Mouse (Mus musculus) heart, adult 2 months (tissue): Measurements from ENCODE around the gene Nf2. TPM values are rescaled to one million over a fixed set of nuclear protein-coding genes. Genes with fewer than 3 reads are reported as not detected.

Experiments
- DNase-seq, 2 experiments: peaks; one replicate each; pipeline ENCODE4 v3.0.0; 2021
- H3K27ac ChIP-seq: fragments of 200-600 bp; 2 replicates; pipeline ENCODE4 v1.8.1; 2022
- H3K27me3 ChIP-seq: fragments of 200-500 bp; 2 replicates; pipeline ENCODE4 v1.6.1; 2012; ENCODE audit warnings: mild to moderate bottlenecking, low read length, inconsistent platforms, mixed read lengths; ENCODE audit not compliant: control insufficient read depth, insufficient read depth
- H3K36me3 ChIP-seq: fragments of 200-500 bp; 2 replicates; pipeline ENCODE4 v1.6.1; 2012; ENCODE audit warnings: low read length, inconsistent platforms; ENCODE audit not compliant: control insufficient read depth, insufficient read depth
- H3K4me1 ChIP-seq: fragments of 200-500 bp; 2 replicates; pipeline ENCODE4 v1.6.1; 2011; ENCODE audit warnings: low read length; ENCODE audit not compliant: control insufficient read depth, insufficient read depth
- H3K4me3 ChIP-seq: fragments of 200-600 bp; 2 replicates; pipeline ENCODE4 v1.8.1; 2022
- H3K79me2 ChIP-seq: fragments of 200-500 bp; replicated peaks from 2 replicates; pipeline ENCODE4 v1.6.1; 2012; ENCODE audit warnings: mild to moderate bottlenecking, inconsistent platforms, low read length, moderate library complexity, mixed read lengths; ENCODE audit not compliant: control insufficient read depth, insufficient read depth
- H3K9ac ChIP-seq: fragments of 200-500 bp; 2 replicates; pipeline ENCODE4 v1.6.1; 2012; ENCODE audit warnings: low read depth, mild to moderate bottlenecking, control low read depth, inconsistent platforms, low read length, mixed read lengths
- CTCF ChIP-seq: fragments of 200-600 bp; IDR thresholded peaks from 2 replicates; pipeline ENCODE4 v1.8.1; 2022; ENCODE audit warnings: antibody characterized with exemption, mild to moderate bottlenecking, moderate library complexity
- EP300 ChIP-seq: fragments of 200-500 bp; IDR thresholded peaks from 2 replicates; pipeline ENCODE4 v1.6.1; 2011; ENCODE audit warnings: low read depth, low read length, control low read depth; ENCODE audit not compliant: insufficient read depth
- POLR2A ChIP-seq: fragments of 200-500 bp; IDR thresholded peaks from 2 replicates; pipeline ENCODE4 v1.6.1; 2011; ENCODE audit warnings: mild to moderate bottlenecking, low read depth, low read length, control low read depth; ENCODE audit not compliant: insufficient read depth
- WGBS: fragments of 180-500 bp; shearing (Covaris S2); methylation state at CpG from one replicate; pipeline ENCODE4 v1.1.7; 2018; 5-methylcytosine and 5-hydroxymethylcytosine counted together
- intact Hi-C: fragments of 180-260 bp; cut with DNase I; formaldehyde crosslinking; loops from one replicate; pipeline ENCODE4 v1.15.1; 2025
- polyA plus RNA-seq: library from polyadenylated mRNA; depleted of rRNA; stranded (reverse); fragments of >200 nt; gene quantifications from 2 replicates; pipeline ENCODE4 v1.2.3, GENCODE M21; 2012
- total RNA-seq, 2 experiments: library from RNA; stranded (reverse); gene quantifications; 2 replicates each; pipeline ENCODE4 v1.2.3; 2021

Nf2 gene
- total and polyA plus RNA-seq, 3 experiments, result 57.1 to 85.0 (median 77.1) TPM

GRCm38 (mm10) chr11:4730913-4731312 is 118.4 kb downstream of the Nf2 start:
- 87% methylated on average over 5 of the region's 5 CpGs for WGBS
- intact Hi-C loops, result no loop called here
- Histone ChIP-seq H3K79me2 (no peaks in the 10 kb centered on the region), H3K4me3 (no peak overlapping the region), H3K4me1 (no peaks in the 10 kb centered on the region), H3K36me3 (no peaks in the 10 kb centered on the region), H3K9ac (no peak overlapping the region), H3K27ac (no peak overlapping the region), H3K27me3 (no peaks in the 10 kb centered on the region)
- TF ChIP-seq CTCF (no peak), POLR2A (no peak), EP300 (no peak)
- DNase-seq, result no peak

- Histone ChIP-seq H3K27ac (no peak overlapping the region), H3K79me2 (no peaks in the 10 kb centered on the region), H3K4me1 (no peaks in the 10 kb centered on the region), H3K9ac (no peak overlapping the region), H3K36me3 (no peaks in the 10 kb centered on the region), H3K27me3 (no peaks in the 10 kb centered on the region), H3K4me3 (no peak overlapping the region)
- intact Hi-C loops, result no loop called here
- no peak for DNase-seq
- TF ChIP-seq CTCF, result no peak
- TF ChIP-seq POLR2A, result no peak
- TF ChIP-seq EP300, result no peak
- 88% methylated on average over 6 of the region's 6 CpGs for WGBS
Observed at GRCm38 (mm10) chr11:4730096-4730495, 119.2 kb downstream of the Nf2 start.

- H3K4me3 ChIP-seq, result no peak overlapping the region
- TF ChIP-seq CTCF, result no peak
- TF ChIP-seq EP300, result no peak
- no peak for TF ChIP-seq POLR2A
- H3K9ac ChIP-seq, result no peak overlapping the region
- H3K4me1 ChIP-seq, result no peaks in the 10 kb centered on the region
- H3K79me2 ChIP-seq, result no peaks in the 10 kb centered on the region
- H3K27me3 ChIP-seq, result no peaks in the 10 kb centered on the region
- no peak for DNase-seq
- H3K36me3 ChIP-seq, result no peaks in the 10 kb centered on the region
- intact Hi-C loops, result no loop called here
- H3K27ac ChIP-seq, result no peak overlapping the region
- 33% methylated on average over 12 of the region's 12 CpGs for WGBS
Observed at GRCm38 (mm10) chr11:4729603-4730002, 119.7 kb downstream of the Nf2 start.

GRCm38 (mm10) chr11:4721728-4722127 is 127.6 kb downstream of the Nf2 start:
- Histone ChIP-seq H3K9ac (no peak overlapping the region), H3K4me3 (no peak overlapping the region), H3K27me3 (no peaks in the 10 kb centered on the region), H3K36me3 (no peaks in the 10 kb centered on the region), H3K4me1 (peaks cover 8% of the 10 kb centered on the region; the same call in 1 of the 2 replicates), H3K79me2 (no peaks in the 10 kb centered on the region), H3K27ac (no peak overlapping the region)
- WGBS, result 90% methylated on average over 8 of the region's 8 CpGs
- no peak for DNase-seq
- TF ChIP-seq POLR2A (no peak), EP300 (no peak), CTCF (no peak)
- intact Hi-C loops, result no loop called here

GRCm38 (mm10) chr11:4720900-4721580 is 128.3 kb downstream of the Nf2 start:
- no peak overlapping the region for H3K27ac ChIP-seq
- TF ChIP-seq CTCF (no peak), POLR2A (no peak), EP300 (no peak)
- intact Hi-C loops, result no loop called here
- H3K36me3 ChIP-seq, result no peaks in the 10 kb centered on the region
- H3K79me2 ChIP-seq, result no peaks in the 10 kb centered on the region
- no peak for DNase-seq
- no peaks in the 10 kb centered on the region for H3K27me3 ChIP-seq
- H3K4me3 ChIP-seq, result no peak overlapping the region
- WGBS, result 72% methylated on average over 7 of the region's 7 CpGs
- peaks cover 8% of the 10 kb centered on the region; the same call in 1 of the 2 replicates for H3K4me1 ChIP-seq
- H3K9ac ChIP-seq, result no peak overlapping the region

- 76% methylated on average over 11 of the region's 11 CpGs for WGBS
- intact Hi-C loops, result no loop called here
- no peaks in the 10 kb centered on the region for H3K36me3 ChIP-seq
- H3K4me1 ChIP-seq, result peaks cover 8% of the 10 kb centered on the region; the same call in 1 of the 2 replicates
- H3K9ac ChIP-seq, result no peak overlapping the region
- no peak for TF ChIP-seq EP300
- TF ChIP-seq POLR2A, result no peak
- no peak for TF ChIP-seq CTCF
- no peak overlapping the region for H3K4me3 ChIP-seq
- H3K27me3 ChIP-seq, result no peaks in the 10 kb centered on the region
- 0 out of 2 replicates have a peak, but pooled peaks cover 1% of the 10 kb centered on the region for H3K79me2 ChIP-seq
- H3K27ac ChIP-seq, result no peak overlapping the region
- DNase-seq, result no peak
Observed at GRCm38 (mm10) chr11:4720393-4720792, 128.9 kb downstream of the Nf2 start.
